Mouse (Mus musculus) layer of hippocampus, adult 8-10 months (tissue): ENCODE measurements around the gene Tmem51. TPM values are rescaled to one million over a fixed set of nuclear protein-coding genes. Genes with fewer than 3 reads are reported as not detected.

ENCODE experiments used
- DNase-seq, 2 experiments: peaks; one replicate each; pipeline ENCODE4 v3.0.0; 2022; ENCODE audit warnings: low spot score in 2 of 2
- total RNA-seq, 4 experiments: library from RNA; stranded (reverse); gene quantifications; 2 replicates each; pipeline ENCODE4 v1.2.4; 2022

The Tmem51 gene
- total RNA-seq, 4 experiments from 2014 or later, result 3.4 to 7.1 (median 6.0) TPM

DNA sequence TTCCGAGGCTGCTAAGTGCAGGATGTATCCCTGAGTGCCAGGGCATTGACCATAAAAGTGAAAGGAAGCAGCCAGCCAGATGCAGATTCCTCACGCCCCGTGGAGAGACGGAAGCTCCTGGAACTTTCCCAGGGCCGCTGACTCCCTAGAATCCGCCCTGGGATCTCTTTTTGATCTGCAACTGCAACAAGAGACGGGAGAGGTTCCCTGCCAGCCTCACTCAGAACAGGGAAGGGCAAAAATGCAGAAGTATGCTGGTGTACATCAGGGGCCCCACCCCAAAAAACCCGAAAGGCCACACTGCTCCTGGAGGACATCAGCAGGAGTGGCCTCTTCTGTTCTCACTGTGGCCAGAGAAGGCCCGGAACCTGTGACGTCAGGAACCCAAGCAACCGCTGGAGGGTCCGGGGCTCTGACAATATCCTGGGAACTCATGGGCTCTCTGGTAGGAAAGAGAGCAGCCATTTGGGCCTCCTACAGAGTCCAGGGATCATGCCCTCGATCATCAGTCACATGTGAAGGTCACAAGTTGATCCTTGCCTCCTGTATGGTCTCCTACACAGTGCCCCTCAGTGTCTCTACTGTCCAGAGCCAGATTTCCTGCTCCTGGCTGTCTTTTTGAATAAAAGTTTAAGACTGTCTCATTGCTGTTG is 2.3 kb downstream of the Tmem51 start:
- DNase-seq, result no peak

DNA sequence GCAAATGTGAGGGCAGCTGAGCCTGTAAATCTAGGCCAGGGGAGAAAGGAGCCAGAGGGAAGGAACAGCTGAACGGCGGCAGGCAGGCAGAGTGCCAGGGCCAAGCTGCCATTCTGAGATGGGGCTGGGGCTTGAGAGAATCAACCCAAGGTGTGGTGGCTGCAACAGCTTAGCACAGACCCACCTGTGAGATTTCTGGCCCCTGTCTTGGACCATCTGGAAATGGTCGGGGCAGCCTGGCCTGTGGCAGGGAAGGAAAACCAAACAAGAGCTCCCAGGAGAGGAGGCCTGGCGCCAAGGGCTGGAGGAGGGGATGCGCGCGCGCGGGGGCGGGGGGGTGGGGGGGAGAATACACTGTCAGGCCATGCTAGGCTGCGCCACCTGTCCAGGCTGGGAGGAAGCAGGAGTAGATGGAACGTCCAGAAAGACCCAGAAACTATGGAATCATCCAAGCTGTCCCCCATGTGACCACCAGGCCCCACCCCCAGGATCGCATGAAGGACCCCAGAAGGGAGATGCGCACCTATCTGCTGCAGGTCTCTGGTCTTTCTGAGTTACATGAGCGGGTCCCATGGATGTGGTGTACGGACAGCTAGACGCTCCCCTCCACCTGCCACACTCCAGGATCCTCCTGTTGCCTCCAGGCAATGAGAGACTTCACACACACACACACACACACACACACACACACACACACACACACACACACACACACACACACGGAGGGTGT is 3.0 kb downstream of the Tmem51 start:
- DNase-seq, result peak; percentile 35 to 40

DNA sequence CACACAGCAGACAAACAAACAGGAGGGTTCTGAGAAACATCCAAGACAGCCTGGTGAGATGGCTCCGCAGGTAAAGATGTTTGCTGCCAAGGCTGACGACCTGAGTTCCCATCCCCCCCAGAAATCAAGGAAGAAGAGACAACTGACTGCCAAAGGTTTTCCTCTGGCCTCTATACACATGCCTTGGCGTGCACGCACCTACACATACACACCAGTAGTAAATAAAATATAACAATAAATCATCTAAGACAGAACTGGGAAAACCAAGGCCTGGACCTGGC is 3.7 kb downstream of the Tmem51 start:
- no peak for DNase-seq

DNA sequence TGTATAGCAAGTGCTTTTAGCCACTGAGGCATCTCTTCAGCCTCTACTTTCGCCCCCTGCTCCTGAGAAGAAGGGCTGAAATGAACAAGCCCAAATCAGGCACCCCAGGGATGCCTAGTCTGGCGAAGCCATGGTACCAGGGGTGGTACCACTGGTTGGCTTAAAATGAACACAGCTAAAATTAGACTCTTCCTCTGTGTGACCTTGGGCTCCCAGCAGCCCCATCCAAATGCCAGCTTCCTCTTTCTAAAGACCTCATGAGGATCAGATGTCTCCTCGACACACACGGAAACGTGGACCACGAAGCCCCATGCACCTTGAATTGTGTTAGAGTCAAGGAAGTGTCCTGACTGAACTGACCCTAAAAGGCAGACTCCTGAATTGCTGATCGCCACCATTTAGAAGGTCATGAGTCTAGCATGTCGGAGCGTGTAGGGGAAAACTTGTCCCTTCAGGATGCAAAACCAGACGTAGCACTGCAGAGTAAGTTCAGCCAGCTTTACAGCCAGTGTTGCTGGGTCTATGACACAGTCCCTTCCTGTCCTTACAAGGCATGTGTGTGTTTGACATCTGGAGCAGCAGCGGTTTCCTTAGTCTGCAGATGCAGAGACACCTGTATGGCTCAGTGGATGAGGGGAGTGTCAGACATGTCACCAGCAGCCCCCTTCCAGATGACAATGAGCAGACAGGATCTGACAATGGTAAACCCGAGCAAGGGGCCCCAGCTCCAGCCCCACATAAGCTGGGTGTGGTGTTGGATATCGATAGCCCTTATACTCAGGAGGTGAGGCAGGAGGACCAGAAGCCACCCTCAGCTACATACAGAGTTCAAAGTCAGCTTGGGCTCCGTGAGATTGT is 4.2 kb downstream of the Tmem51 start:
- no peak for DNase-seq

DNA sequence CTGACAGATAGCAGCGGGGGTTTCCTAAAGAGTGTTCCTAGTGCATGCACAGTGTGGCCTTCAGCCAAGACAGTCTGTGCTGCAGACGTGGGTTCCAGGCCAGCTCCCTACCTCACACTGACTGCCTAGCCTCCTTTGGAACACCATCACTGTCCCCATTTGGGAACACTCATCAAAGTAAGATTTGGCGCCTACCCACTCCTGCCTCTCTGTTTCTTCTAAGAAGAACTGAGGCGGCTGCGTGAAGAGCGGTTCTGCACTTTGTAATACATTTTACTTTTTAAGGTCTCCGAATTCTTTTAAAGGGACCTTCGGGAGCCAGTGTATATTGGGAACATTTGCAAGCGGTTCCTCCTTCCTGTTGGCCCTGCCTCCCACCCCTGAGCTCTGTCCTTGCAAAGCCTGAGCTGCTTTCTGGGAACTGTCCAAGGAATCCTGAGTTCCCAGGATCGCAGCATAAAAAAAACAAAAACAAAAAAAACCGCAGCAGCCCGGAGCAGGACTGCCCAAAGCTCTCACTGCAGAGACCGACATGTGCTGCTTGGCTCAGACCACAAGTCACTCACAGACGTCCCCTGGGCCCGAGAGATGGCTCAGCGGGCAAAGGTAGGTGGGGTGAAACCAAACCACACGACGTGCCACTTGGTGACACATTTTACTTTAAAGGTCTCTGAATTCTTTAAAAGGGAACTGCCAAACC is 6.4 kb downstream of the Tmem51 start:
- DNase-seq, result no peak

DNA sequence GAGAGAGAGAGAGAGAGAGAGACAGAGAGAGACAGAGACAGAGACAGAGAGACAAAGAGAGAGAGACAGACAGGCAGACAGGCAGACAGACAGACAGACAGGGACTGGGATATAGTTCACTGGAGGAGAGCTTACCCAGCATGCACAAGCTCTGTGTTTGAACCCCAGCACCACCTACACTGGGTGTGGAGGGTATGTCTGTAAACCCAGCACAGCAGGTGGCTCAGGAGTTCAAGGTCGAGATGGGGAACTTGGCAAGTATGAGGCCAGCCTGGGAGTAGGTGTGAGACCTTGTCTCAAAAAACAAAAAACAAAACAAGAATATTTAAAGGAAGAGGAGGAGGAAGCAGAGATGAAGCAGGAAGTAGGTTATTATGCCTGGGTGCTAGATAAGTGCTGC is 7.2 kb downstream of the Tmem51 start:
- no peak for DNase-seq

DNA sequence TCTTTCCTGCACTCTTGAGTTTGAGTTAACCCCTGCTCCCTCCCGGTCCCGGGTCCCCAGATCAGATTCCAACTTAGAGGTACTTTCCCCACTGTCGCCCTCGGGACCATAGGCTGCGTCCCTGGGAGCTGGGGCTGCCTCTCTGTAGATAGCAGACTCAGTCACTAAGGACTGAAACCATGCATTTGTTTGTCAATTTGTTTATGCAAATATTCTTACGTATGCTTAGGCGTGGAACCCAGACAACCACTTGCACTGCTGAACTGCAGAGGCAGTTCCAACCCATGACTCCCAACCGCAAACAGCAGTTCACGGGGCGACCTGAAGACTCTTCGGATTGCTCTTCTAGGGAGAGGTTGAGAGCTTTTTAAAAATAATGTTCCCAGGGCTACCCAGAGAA is 8.2 kb downstream of the Tmem51 start:
- DNase-seq, result no peak

DNA sequence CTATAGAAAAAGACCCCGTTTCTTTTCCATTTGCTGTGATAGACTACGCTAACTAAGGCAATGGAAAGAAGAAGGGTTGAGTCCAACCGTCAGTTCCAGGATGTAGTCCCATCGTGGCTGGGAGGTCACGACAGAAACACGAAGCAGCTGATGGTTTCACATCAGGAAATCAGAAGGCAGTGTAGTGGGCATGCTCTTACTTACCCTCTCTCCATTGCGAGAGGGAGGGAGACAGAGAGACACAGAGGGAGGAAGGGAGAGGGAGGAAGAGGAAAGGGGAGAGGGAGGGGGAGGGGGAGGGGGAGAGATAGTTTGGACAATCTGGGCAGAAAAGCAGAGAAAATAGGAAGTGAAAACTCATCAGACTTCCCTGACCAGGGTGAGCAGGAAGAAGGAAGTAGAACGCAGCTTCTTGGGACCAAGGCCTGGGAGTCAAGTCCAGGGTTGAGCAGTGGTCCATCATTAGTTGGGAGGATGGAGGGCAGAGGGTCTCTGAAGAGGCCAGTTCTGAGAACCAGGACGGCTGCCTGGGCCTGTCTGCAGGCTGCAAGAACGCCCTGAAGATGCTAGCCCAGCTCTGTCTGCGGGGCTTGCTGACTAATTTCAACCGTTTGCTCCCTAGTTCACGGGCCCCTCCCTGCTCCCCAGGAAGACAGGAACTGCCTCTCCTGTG is 9.9 kb downstream of the Tmem51 start:
- no peak for DNase-seq

DNA sequence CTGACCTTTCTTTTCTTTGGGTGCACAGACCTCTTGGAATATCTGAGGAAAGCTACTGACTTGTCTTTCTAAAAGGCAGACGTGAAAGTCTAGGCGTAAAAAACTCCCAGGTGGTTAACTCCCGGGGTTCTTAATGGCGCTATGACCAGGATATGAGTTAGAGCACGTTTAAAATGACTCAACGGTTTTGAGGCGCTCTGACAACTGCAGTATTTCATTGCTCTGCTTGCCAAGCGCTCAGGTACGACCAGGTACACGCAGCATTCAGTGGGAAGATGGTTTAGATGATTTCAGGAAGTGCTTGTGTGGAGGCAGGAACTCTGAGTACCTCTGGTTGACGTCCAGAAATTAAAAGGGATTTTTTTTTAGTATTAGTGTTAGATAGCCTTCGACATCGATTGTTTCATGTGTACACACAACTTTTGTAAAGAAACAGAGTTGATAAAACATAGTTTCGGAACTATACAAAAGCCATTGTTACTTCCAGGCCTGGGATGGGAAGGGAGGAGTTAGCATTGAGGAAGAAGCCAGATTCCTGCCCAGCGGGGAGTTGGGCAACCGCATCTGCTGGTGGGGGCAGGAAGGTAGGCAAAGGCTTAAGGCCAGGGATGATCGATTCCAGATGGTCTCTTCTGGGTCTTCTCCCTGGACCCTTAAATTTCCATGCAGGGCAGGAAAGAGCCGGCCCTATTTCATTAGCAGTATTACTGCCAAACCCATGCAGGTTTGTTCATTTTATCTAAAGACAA is 12.7 kb downstream of the Tmem51 start:
- no peak for DNase-seq

DNA sequence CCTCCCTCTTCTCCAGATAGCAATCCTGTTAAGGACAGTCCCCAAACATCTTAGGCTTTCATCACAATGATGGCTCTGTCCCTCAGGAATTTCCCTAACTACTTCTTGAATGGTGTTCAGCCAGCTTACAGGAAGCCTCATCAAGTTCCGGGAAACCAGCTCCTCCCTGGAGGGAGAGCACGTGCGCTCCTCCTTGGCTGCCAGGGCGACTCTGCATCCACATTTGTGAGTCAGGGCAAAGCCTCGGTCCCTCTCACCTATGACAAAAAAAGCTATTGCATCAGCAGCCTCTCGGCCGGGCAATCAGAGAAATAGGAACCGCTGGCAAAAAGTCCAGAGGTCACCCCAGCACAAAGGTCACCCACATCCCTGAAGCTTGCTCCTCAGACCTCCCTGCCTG is 13.3 kb downstream of the Tmem51 start:
- no peak for DNase-seq

DNA sequence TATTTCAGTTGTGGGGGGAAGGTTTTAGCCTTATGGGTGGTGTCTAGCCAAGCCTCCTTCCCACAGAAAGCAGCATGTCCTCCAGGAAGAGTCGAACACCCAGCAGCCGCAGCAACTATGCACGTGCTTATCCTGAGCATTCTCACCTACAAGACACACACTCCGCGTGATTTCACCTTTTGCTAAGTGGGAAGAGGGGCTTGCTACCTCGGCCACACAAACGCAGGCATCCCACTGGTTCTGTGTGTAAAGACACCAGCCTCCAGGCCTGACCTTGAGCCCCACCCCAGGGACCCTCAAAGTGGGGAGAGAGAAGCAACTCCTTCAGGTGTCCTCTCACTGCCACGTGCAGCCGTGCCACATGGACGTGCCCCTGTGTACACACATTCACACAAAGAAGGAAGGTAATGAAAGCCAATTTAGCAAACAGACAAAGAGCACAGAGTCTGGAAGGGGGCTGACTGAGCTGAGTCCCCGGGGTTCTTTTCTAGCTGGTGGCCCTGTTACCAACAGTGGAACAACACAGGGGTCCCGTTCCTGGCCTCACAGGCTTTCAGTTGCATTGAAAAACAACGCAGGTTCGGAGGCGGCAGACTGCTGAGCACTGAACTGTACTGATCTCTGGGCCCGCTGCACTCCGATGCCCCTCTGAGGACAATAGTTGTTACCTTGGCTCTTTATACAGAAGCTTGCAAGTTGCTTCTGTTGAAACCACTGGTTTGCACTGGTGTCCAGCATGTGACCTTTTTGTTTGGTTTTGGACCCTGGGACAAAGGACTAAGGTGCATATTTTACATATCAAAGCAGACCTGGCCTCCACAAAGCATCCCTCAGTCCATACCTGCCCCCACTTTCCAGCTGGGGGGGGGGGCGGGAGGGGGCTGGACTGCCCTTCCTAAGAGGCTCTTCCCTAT is 14.9 kb downstream of the Tmem51 start:
- no peak for DNase-seq

DNA sequence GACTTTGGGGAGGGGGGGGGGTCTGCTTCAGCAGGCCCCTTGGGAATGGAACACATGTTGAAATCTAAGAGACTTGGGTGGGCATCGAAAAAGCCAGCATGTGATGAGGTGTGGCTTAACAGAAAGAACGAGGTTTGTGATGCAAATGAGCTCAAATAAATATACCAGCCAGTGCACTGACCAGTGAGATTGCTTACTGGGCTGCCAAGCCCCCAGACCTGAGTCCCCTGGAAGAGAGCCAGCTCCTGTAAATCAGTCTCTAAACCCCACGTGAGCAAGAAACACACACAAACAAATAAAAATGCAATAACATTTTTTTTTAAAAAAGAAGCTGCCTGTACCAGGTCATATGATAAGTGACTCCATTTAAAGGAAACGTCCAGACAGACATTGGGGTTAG is 17.5 kb downstream of the Tmem51 start:
- DNase-seq, result no peak

DNA sequence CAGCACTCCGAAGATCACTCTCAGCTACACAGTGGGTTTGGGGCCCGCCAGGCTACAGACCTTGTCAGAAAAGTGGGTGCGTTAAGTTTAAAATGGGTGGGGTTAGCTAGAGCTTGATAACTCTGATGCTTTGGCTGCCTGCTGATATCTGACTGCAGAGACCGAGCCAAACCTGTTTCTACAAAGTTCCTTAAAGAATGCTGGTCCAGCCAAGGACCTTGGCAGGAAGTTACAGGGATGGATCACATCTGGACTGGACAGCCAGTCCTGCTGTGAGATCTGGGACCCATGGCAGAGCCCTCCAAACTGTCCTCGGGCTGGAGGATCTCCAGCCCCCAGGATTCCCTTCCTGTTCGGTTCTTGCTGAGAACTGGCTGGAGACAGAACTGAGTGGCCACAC is 18.3 kb downstream of the Tmem51 start:
- no peak for DNase-seq

DNA sequence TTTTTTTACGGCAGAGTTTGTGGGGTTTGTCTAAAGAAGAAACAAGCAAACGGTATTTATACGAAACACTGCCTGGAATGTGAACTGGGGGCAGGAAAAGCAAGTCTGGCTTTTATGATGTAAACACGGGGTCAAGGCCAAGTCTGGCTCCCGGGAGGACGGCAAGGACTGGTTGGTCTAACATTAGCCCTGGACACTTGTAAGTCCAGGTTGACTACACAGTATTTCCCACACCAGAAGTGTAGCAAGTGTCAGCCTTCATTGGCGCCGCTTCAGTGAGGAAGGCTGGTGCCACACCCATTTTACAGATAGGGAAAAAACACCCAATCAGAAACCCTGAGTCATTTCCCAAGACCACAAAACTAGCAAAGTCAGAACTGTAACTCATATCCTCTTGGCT is 18.8 kb downstream of the Tmem51 start:
- no peak for DNase-seq

DNA sequence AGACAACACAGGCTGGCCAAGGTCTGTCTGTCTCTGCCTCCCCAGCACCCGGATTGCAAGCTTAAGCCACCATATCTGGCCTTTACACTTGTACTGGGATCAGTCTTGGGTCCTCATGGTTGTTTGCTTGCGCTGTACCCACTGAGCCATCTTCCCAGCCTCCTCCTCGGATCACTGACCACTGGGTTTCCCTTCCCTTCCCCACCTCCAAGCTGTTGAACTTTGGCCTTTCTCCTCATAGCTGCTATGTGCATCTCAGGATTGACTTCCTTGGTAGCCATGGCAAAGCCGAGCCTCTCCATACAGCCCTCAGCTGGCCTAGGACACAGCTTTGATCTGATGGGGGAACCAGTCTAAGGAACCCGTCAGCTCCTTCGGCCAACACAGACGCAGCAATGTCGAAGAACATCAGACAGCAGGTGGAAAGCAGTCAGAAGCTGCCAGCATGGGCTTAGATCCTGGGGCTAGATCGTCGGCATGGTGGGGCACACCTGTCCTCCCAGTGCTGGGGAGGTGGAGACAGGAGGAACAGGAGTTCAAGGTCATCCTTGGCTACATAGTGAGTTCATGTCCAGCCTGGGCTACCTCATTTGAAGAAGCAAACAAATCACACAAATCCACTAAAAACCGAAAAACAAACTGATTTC is 19.4 kb downstream of the Tmem51 start:
- no peak for DNase-seq

DNA sequence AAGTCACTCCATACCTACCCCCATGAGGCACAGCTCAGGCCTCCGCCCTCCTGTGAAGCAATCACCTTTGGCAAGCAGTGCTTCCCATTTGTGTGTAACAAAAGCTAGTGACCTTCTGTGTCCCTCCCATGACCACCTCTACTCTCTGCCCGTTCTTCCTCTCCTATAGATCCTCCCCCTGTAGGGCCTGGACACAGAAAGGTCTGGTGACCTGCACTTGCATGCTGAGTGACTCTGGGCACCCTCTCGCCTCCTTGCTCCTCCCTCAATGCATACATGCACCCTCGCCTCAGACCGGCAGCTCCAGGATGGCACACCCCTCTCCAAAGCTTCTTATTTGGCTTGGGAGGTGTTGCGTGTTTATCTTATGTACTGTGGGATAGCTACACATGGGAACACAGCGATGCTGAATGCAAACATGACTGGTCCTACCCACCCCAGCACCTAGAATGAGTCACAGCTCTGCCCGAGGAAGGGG is 21.0 kb downstream of the Tmem51 start:
- no peak for DNase-seq

DNA sequence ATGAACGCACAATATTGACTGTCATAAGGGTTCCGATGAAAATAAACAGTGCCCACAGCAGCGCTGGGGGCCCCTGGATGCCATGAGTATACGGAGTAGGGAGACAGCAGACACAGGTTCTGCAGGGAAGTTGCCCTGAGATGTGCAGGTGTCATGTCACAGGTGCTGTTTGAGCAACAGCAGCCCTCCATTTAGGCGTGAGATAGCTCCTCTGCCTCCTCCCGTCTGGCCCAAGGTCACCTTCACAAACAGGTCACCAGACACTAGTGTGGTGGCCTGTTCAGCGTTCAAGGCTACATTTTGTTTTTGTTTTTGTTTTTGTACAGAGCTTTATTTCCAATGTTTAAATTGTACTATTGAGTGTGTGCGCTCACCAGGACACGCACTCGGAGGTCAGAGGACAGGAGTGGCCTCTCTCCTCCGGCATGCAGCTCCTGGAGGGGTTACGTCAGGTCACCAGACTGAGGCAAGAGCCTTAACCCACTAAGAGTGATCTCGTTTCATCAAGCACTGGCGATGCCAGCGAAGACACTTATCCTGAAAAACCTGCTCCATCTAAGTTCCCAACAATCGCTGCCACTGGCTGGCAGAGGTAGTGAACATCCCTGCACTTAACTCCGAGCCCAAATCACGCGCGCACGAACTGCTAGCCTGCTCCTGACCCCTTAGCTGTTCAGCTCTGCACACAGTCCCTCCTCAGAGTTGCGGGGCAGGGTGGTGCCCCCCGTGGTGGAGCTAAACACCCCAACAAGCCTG is 22.4 kb downstream of the Tmem51 start:
- DNase-seq, result no peak
